Mouse (Mus musculus) B cell, adult 2 months (primary cell): Measurements from ENCODE around the gene Mafk.

ENCODE experiments used
- DNase-seq, 2 experiments: peaks; one replicate each; pipeline ENCODE4 v3.0.0; 2022

Gene Mafk

GRCm38 (mm10) chr5:139796900-139797299 lies 5.6 kb downstream of the Mafk start:
- DNase-seq, result no peak

- DNase-seq, result no peak
Observed at GRCm38 (mm10) chr5:139797473-139798167, 6.3 kb downstream of the Mafk start.

GRCm38 (mm10) chr5:139798168-139798900 lies 7.0 kb downstream of the Mafk start:
- no peak for DNase-seq

- no peak for DNase-seq
Observed at GRCm38 (mm10) chr5:139799041-139799440, 7.7 kb downstream of the Mafk start.

GRCm38 (mm10) chr5:139799801-139800590 lies 8.7 kb downstream of the Mafk start:
- DNase-seq, result no peak

- no peak for DNase-seq
Observed at GRCm38 (mm10) chr5:139801231-139801630, 9.9 kb downstream of the Mafk start.

- DNase-seq, result no peak
Observed at GRCm38 (mm10) chr5:139801880-139802279, 10.6 kb downstream of the Mafk start.

GRCm38 (mm10) chr5:139803165-139803564 lies 11.9 kb downstream of the Mafk start:
- DNase-seq, result no peak

- peak; percentile 65 to 68 for DNase-seq
Observed at GRCm38 (mm10) chr5:139803601-139804102, 12.3 kb downstream of the Mafk start.

- DNase-seq, result no peak
Observed at GRCm38 (mm10) chr5:139804107-139804551, 12.8 kb downstream of the Mafk start.

GRCm38 (mm10) chr5:139804573-139805111 lies 13.3 kb downstream of the Mafk start:
- DNase-seq, result no peak

GRCm38 (mm10) chr5:139805924-139806323 lies 14.6 kb downstream of the Mafk start:
- DNase-seq, result no peak

GRCm38 (mm10) chr5:139809397-139809796 lies 18.1 kb downstream of the Mafk start:
- peak in 1 of 2 experiments; percentile 18 for DNase-seq

GRCm38 (mm10) chr5:139811677-139812397 lies 20.5 kb downstream of the Mafk start:
- DNase-seq, result no peak

- DNase-seq, result no peak
Observed at GRCm38 (mm10) chr5:139812398-139813125, 21.2 kb downstream of the Mafk start.

- DNase-seq, result no peak
Observed at GRCm38 (mm10) chr5:139813126-139813490, 21.8 kb downstream of the Mafk start.

- DNase-seq, result no peak
Observed at GRCm38 (mm10) chr5:139813963-139814381, 22.7 kb downstream of the Mafk start.

GRCm38 (mm10) chr5:139815964-139816363 lies 24.7 kb downstream of the Mafk start:
- DNase-seq, result no peak

- DNase-seq, result no peak
Observed at GRCm38 (mm10) chr5:139816445-139816844, 25.1 kb downstream of the Mafk start.

- peak; percentile 56 to 59 for DNase-seq
Observed at GRCm38 (mm10) chr5:139817292-139817691, 26.0 kb downstream of the Mafk start.

- no peak for DNase-seq
Observed at GRCm38 (mm10) chr5:139818056-139818455, 26.7 kb downstream of the Mafk start.

GRCm38 (mm10) chr5:139818801-139819200 lies 27.5 kb downstream of the Mafk start:
- peak; percentile 64 to 68 for DNase-seq
